Mouse (Mus musculus): ENCODE results near the gene Lipa.

The Lipa gene

GRCm38 (mm10) chr19:34526941-34527682 is at the start of gene Lipa:
TSS of gene Lipa (minus strand) at chr19:34527474.
- DNase-seq: peak; percentile 98

- DNase-seq: no peak
Measured at GRCm38 (mm10) chr19:34573650-34574049, 46.4 kb upstream of the Lipa start.

GRCm38 (mm10) chr19:34571080-34571479 is 43.8 kb upstream of the Lipa start:
- no peak for DNase-seq

GRCm38 (mm10) chr19:34569896-34570476 is 42.7 kb upstream of the Lipa start:
- peak; percentile 32 to 53 for DNase-seq

GRCm38 (mm10) chr19:34568988-34569895 is 42.0 kb upstream of the Lipa start:
- peak; percentile 47 to 60 for DNase-seq

GRCm38 (mm10) chr19:34566178-34566784 is 39.0 kb upstream of the Lipa start:
- DNase-seq: no peak

GRCm38 (mm10) chr19:34562556-34562955 is 35.3 kb upstream of the Lipa start:
- no peak for DNase-seq

GRCm38 (mm10) chr19:34556621-34557020 is 29.3 kb upstream of the Lipa start:
- peak; percentile 32 to 35 for DNase-seq

GRCm38 (mm10) chr19:34554061-34554460 is 26.8 kb upstream of the Lipa start:
- no peak for DNase-seq

GRCm38 (mm10) chr19:34553522-34553921 is 26.2 kb upstream of the Lipa start:
- DNase-seq: no peak

- DNase-seq: peak; percentile 13 to 32
Measured at GRCm38 (mm10) chr19:34553021-34553420, 25.7 kb upstream of the Lipa start.

- peak; percentile 44 to 78 for DNase-seq
Measured at GRCm38 (mm10) chr19:34551981-34552380, 24.7 kb upstream of the Lipa start.

- DNase-seq: peak; percentile 83 to 84
Measured at GRCm38 (mm10) chr19:34550534-34551223, 23.4 kb upstream of the Lipa start, which contains the start of gene Ifit2. TSS of gene Ifit2 (plus strand) at chr19:34550694.

GRCm38 (mm10) chr19:34550205-34550533 is 22.9 kb upstream of the Lipa start:
- no peak for DNase-seq

- DNase-seq: peak; percentile 87 to 94
Measured at GRCm38 (mm10) chr19:34547976-34548375, 20.7 kb upstream of the Lipa start.

GRCm38 (mm10) chr19:34546211-34546610 is 18.9 kb upstream of the Lipa start:
- DNase-seq: no peak

- no peak for DNase-seq
Measured at GRCm38 (mm10) chr19:34539422-34539821, 12.1 kb upstream of the Lipa start.

GRCm38 (mm10) chr19:34532061-34532751 is 4.9 kb upstream of the Lipa start:
- no peak for DNase-seq

- DNase-seq: peak in 1 of 2 experiments; percentile 69
Measured at GRCm38 (mm10) chr19:34526321-34526923, 852 bp downstream of the Lipa start.

- peak in 1 of 2 experiments; percentile 34 for DNase-seq
Measured at GRCm38 (mm10) chr19:34524646-34525045, 2.6 kb downstream of the Lipa start.

GRCm38 (mm10) chr19:34523106-34523725 is 4.1 kb downstream of the Lipa start:
- DNase-seq: peak; percentile 46 to 63

Data from kidney, postnatal 36 days (tissue).